Mouse (Mus musculus): ENCODE measurements around the gene Glis2. TPM values are rescaled to one million over a fixed set of nuclear protein-coding genes. Genes with fewer than 3 reads are reported as not detected.

The Glis2 gene
- polyA plus RNA-seq, 3 experiments from 2014 or later = 0.15 to 0.36 (median 0.16) TPM

DNA sequence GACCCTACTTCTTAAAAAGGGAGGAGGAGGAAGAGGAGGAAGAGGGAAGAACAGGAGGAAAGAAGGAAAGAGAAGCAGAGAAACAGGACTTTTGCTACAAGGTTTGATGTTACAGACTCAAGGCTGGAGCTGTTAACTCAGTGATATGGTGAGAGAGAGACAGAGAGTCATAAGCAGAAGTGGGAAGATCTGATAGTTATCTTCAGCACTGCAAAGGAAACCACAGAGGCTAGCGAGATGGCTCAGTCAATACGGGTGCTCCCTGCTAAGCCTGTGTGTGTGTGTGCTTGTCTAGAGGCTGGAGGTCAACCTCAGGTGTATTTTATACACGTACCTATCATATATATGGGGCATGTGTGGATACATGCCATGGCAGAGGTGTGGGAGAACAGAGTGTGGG is 10.7 kb upstream of the Glis2 start:
- ATAC-seq = peak; percentile 53

DNA sequence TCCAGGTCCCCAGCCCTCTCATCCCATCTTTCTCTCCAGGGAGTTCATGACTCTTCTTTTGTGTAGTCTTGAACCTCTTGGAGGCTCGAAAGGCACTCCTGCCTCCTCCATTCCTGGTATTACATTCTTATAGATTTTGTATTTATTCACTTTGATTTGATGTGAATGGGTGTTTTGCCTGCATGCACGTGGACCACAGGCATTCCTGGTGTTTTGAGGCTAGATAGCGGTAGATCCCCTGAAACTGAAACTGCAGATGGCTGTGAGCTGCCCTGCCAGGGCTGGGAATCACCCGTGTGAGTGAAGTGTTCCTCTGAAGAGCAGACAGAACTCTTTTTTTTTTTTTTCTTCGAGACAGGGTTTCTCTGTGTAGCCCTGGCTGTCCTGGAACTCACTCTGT is 10.1 kb upstream of the Glis2 start:
- no peak for ATAC-seq

DNA sequence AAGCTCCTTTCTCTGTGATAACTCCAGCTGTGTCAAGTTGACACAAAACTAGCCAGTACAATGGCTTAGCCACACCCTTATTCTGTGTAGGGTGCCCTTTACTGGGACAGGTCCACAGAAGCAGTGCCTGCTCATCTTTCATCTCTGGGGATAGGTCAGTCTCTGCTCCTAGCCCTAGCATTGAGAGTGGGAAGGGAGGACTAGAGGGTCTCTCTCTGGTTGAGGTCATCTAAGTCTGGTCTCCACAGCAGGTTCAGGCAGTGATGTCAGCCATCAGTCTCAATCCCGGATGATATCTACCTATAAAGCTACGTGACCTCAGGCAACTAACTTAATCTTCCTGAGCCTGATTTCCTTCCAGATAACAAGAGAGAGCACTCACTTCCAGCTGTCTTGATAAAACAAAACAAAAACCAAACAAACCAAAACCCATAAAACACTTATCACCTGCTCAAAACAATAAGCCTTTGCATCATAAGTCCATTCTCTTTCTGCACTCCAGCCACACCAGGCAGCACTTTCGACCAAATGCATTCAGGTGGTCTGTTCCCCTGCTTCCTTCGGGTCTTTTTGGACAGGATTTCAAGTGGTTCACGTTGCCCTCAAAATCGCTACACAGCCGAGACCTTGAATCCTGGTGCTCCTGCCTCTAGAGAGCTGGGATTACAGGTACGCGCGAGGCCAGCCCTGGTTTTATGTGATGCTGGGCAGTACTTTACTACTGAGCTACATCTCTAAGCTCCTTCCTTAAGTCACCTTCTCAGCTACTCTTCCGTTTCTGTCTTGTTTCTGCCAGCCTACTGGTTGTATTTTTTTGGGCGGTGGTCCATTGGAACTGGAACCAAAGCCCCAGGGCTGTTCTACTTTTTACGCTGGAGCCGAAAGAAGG is 8.6 kb upstream of the Glis2 start:
- ATAC-seq = peak; percentile 10

DNA sequence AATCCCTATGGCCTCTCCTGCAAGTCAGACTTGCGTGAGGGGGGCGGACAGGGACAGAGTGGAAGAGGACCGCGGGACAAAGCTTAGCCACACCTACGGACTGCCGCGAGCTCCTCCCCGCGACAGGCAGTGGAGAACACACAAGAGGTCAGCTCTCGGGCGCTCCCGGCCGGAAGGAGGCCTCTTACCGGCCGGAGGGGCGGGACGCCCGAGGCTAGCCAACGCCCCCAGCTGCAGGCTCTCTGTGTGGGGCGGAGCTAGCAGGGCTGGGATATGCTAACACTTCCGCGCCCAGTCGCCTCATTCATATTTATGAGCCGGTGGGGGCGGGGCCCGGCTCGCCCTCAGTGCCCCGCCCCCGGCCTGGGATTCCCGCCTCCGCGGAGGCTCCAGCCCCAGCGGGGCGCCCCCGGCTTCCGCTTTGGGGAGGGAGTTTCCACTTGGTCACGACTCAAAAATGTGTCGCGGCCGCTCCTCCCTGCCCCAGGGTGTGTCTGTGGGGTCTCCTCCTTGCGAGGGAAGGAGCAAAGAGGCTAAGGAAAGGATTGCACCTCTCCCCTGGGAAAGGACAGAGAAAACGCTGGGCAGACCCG is 7.9 kb upstream of the Glis2 start:
- ATAC-seq = peak; percentile 88

- ATAC-seq = no peak
Measured at GRCm38 (mm10) chr16:4587516-4588210, 6.8 kb upstream of the Glis2 start.

DNA sequence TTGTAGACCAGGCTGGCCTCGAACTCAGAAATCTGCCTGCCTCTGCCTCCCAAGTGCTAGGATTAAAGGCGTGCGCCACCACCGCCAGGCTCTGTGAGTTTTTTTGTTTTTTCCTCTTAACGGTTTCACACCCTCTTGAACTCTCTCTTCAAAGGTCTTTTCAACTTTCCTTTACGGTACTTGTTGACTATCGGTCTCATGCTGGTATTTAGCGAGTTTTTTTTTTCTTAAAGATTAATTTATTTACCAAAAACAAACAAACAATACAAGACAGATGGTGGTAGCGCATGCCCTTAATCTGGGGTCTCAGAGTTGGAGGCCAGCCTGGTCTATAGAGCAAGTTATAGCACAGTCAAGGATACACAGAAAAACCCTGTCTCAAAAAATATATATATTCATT is 4.3 kb upstream of the Glis2 start:
- no peak for ATAC-seq

DNA sequence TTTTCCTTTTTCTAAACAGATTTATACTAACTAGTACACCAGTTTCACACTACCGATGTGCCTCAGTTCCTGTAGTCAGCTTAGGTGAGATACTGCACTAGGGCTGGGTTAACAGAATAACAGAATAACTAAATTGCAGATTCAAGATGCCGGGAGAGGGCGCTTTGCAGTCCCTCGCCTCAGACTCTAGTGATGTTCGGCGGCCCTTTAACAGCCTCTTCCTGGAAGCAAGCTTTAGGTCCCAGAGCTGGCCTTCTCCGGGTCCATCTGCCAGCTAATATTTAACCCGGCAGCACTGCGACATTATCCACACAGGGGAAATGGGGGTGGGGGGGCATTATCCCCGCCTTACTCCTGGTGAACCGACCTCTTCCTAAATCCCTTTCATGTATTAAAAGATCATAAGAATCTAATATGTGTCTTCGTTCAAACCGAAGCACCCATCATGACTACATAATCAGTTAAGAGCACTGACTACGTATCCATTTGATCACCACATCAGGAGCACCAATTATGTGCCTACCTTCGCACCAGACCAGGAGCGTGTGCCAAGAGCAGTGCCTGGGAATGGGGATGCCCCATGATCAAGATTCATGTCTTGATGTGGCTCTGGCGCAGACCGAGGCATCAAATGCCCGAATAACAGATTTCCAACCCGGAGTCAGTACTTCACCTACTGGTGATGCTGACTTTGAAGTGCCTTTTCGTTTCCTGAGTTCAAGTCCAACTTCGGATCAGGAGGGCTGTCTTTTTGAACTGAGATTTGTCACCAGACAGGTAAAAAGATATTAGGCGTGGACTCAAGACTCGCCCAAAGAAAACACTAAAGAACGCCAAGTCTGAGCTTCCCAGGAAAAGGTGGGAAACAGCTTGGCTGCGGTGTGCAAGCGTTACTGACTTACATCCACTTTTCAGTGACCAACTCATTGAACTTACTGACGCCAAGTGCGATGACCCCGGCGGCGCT is 1.3 kb upstream of the Glis2 start:
- peak; percentile 36 for ATAC-seq

DNA sequence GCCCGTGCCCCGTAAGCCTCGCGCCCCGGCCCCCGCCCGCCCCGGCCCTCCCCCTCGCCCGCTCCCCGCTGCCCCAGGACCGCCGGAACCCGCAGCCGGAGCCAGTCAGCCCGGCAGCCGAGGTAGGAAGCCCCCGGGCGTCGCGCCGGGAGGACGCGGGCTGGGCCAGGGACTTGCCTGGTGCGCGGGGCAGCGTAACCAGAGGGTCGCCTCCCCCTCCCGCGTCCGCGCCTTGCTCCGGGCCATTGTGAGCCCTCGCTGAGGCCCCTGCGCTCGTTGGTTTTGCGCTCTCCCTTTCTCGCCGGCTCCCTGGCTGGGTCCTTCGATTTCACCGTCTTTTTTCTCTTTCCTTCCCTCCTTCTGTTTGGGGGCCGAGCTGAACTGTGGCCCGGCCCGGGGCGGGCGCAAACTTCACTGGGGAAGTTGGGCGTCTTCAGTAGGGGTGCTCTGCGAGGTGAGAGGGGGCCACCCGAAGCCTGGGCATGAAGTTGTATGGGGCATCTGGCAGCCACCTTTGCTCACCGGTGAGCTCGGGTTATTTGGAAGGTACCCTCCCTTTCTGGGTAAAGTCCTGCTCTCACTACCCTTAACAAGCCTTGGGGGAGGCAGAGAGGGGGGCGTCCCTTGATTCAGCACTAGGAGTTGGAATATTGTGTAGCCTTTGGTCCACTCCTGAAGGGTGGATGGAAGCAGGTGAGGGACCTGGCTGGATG is 457 bp downstream of the Glis2 start:
- peak; percentile 30 for ATAC-seq

DNA sequence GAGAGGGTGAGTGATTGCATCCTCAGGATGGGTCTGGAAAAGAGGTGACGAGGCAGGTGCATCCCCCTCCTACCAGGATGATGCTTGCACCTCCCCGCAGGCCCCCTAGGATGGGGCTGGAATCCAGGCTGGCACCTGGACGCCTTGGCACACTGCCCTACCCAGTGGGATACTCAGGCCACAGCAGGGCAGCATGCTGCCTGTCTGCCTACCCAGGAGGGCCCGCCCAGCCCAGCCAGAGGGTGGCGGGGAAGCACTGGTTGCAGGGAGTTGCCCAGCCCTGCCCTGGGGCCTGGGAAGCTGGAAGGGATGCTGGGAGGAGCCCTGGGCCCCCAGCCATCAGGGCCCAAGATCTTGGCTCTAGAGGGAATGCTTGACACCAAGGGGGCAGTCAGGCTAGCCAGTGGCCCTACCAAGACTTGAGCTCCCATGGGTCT is 1.0 kb downstream of the Glis2 start:
- ATAC-seq = no peak

DNA sequence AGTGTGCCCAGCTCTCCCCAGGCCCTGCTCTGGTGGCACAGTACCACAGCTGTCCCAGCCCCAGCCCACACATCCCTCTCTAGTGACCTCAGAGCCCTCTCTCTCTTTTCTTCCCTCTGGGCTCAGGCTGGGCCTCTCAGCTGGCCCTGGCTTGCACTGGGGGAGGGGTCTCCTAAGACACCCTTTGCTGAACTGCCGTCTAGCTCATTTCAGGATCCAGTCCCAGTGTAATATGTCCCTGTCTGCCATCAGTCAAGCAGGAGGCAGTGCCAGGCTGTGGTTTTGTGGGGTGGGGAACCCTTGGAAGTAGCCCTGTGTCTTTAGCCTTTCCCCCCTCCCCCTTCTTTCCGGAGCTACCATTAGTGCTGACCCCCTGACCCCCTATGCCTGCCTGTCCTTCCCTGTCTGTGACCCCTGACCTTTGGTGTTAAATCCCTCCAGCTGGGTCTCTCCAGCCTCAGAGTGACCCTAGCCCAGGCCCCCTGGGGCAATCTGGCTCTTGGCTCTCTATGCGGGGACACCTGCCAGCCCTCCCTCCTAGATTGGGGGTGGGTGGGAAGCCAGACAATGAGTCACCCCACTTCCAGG is 1.7 kb downstream of the Glis2 start:
- ATAC-seq = no peak

DNA sequence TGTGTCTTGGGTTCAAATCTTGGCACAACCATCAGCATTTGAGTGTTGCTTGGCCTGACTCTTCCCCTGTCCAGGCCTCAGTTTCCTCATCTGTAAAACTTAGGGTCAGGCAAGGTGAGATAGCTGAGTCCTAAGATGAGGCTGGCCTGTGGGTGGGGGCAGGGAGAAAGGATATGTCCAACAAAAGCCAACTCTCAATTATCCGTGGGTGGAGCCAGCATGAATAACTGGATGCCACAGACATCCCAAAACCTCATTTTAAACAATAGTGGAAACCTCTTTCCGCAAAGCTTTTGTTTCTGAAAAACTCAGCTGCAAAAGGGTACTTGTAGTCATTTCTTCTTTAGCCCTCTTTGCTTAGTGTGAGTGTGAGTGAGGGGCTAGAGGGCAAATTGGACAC is 2.3 kb downstream of the Glis2 start:
- ATAC-seq = no peak

- no peak for ATAC-seq
Measured at GRCm38 (mm10) chr16:4597296-4597695, 2.8 kb downstream of the Glis2 start.

DNA sequence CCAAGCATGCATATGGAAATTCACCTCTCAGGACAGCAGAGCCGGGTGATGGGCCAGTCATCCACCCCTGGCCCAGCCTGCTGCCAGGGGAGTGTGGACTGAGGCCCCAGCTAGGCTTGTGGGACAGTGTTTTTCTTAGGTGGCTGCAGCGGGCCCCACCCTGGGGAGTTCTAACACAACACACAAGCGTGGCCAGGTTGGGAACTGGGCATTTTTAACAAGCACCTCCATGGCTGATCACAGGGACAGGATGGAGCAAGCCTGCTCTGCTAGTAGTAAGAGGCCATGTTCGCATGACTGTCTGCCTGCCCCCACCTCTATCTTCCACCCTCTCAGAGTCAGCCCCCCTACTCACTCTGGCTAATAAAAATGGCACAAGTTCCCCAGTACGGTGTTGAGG is 3.5 kb downstream of the Glis2 start:
- ATAC-seq = no peak

- ATAC-seq = no peak
Measured at GRCm38 (mm10) chr16:4598891-4599543, 4.5 kb downstream of the Glis2 start.

- ATAC-seq = no peak
Measured at GRCm38 (mm10) chr16:4599616-4600015, 5.1 kb downstream of the Glis2 start.

- ATAC-seq = no peak
Measured at GRCm38 (mm10) chr16:4600701-4601310, 6.3 kb downstream of the Glis2 start.

DNA sequence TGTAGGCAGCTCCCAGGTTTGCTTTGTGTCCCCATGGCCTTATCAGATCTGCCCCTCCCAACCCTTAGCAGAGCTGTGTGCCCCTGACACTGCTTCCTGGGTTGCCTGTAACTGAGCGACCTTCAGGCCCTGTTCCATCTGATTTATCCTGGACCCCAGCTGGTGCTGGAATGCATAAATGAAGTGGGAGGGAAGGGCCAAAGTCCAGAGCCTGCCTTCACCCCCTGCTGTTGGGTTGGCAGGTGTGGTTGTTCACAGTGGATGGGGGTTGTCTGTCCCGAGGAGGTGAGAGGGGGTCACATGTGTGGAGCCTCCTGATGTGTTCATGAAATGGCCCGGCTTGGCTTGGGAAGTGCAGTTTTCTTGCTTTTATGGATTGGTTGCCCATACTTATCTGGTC is 7.7 kb downstream of the Glis2 start:
- no peak for ATAC-seq

GRCm38 (mm10) chr16:4602766-4603452 is 8.4 kb downstream of the Glis2 start:
- ATAC-seq = no peak

GRCm38 (mm10) chr16:4603453-4603837 is 8.9 kb downstream of the Glis2 start:
- no peak for ATAC-seq
